Mouse (Mus musculus) E14TG2a.4 (cell line): ENCODE measurements around the gene Ebp.

ENCODE experiments used
- H3K27me3 ChIP-seq: 2 replicates; pipeline ENCODE4 v1.6.1; 2014; ENCODE audit warnings: low read length, control low read depth; ENCODE audit not compliant: insufficient read depth
- H3K36me3 ChIP-seq: 2 replicates; pipeline ENCODE4 v1.6.1; 2014; ENCODE audit warnings: low read length, control low read depth; ENCODE audit not compliant: insufficient read depth
- H3K4me1 ChIP-seq: replicated peaks from 2 replicates; pipeline ENCODE4 v1.6.1; 2014; ENCODE audit warnings: low read depth, low read length, control low read depth
- H3K4me3 ChIP-seq: replicated peaks from 2 replicates; pipeline ENCODE4 v1.5.1; 2014; ENCODE audit warnings: mild to moderate bottlenecking, low read length
- H3K9me3 ChIP-seq: 2 replicates; pipeline ENCODE4 v1.6.1; 2014; ENCODE audit warnings: low read length, control low read depth
- CTCF ChIP-seq: conservative IDR thresholded peaks from 2 replicates; pipeline ENCODE4 v1.5.1; 2014; ENCODE audit warnings: low read length
- NANOG ChIP-seq: IDR thresholded peaks from 2 replicates; pipeline ENCODE4 v1.6.1; 2014; ENCODE audit warnings: borderline replicate concordance, low read length, mixed read lengths
- POU5F1 ChIP-seq: IDR thresholded peaks from 2 replicates; pipeline ENCODE4 v1.6.1; 2014; ENCODE audit warnings: low read length, borderline replicate concordance

The Ebp gene

DNA sequence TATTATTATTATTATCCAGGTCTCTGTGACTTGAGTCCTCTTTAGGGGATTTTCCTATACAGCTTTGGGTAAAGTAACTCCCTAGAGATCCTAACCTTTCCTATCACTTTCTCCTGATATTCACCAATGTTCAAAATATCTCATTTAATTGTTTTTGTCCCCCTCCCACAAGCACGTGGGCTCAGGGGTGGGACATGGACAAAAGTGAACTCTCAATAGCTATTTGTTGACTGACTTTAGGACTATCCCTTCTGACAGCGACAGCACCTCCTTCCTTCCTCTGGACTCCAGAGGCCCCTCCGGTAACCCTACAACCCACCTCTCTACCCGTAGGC is 18.2 kb downstream of the Ebp start:
- no peaks in the 10 kb centered on the region for H3K9me3 ChIP-seq
- H3K36me3 ChIP-seq, result peaks cover 38% of the 10 kb centered on the region
- peaks cover 53% of the 10 kb centered on the region for H3K4me1 ChIP-seq
- H3K27me3 ChIP-seq, result no peaks in the 10 kb centered on the region
- peak overlapping the region; percentile 87 for H3K4me3 ChIP-seq
- TF ChIP-seq POU5F1 (no peak), CTCF (no peak), NANOG (no peak)

DNA sequence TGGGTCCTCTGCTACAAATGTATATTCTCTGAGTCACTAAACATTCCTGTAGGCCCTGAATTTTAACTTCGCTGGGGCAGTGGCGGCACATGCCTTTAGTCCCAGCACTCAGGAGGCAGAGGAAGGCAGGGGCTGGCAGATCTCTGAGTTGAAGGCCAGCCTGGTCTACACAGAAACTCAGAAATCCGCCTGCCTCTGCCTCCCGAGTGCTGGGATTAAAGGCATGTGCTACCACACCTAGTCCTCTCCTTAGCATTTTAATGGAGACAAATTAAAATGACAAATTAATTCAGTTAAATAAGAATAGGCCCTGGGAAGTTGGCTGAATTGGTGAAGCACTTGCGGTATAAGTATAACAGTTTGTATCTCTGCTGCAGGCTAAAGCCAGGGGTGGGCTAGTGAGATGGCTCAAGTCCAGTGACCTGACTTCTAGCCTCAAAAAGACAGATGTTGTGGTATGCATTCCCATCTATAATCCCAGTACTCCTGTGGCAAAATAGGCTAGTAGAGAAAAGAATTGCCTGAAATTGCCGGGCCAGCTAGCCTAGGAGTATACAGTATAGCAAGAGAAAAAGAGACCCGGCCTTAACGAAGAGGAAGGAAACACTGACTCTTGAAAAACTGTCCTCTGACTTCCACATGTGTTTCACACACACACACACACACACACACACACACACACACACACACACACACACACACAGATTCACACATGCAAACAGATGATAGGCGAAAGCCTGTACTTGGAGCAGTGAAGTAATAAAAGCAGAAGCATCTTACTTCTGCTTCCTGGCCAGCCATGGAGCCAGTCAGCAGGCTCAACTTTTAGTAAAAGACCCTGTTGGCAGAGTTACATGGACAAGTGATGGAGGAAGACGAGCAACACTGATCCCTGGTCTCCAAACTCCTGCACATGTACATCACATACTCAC is 25.3 kb downstream of the Ebp start:
- TF ChIP-seq POU5F1, result 0 out of 2 replicates have a peak, but pooled peaks have one; percentile 22
- 0 out of 2 replicates have a peak, but pooled peaks have one; percentile 31 for TF ChIP-seq NANOG
- no peak for TF ChIP-seq CTCF
- Histone ChIP-seq H3K9me3 (no peaks in the 10 kb centered on the region), H3K36me3 (peaks cover 61% of the 10 kb centered on the region), H3K4me3 (no peak overlapping the region), H3K4me1 (peaks cover 57% of the 10 kb centered on the region), H3K27me3 (no peaks in the 10 kb centered on the region)

DNA sequence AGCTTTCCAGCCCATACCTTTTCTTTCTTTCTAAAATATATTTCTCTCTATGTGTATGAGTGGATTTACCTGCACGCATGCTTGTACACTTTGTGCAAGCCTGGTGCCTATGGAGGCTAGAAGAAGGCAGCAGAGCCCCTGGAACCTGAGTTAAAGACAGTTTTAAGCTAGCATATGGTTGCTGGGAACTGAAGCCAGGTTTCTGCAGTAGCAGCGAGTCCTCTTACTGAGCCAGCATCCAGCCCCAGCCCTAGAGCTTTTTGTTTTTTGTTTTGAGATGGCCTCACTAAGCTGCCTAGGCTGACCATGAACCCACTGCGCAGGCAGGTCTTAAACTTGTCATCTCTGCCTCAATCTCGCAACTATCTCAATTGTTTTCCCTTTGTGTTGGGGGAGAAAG is 28.8 kb downstream of the Ebp start:
- H3K4me1 ChIP-seq, result peaks cover 50% of the 10 kb centered on the region
- H3K9me3 ChIP-seq, result no peaks in the 10 kb centered on the region
- no peaks in the 10 kb centered on the region for H3K27me3 ChIP-seq
- H3K4me3 ChIP-seq, result no peak overlapping the region
- TF ChIP-seq NANOG (no peak), POU5F1 (no peak), CTCF (no peak)
- peaks cover 44% of the 10 kb centered on the region for H3K36me3 ChIP-seq

DNA sequence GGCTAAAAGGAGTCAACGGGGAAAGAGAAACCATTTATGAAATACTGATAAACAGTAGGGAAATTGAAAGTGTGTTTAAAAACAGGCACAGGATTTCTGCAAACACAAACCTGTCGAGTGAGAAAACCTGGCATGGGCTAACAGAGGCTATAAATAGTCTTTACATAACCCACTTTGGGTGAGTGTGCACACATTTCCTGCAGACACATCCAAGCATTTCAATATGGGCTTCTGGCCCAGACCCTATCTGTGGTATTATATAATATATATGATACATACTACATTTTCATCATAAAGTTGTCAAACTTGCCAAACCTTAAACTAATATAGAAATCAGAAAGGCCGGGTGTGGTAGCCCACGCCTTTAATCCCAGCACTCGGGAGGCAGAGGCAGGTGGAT is 30.2 kb downstream of the Ebp start:
- peaks cover 38% of the 10 kb centered on the region for H3K4me1 ChIP-seq
- H3K36me3 ChIP-seq, result peaks cover 43% of the 10 kb centered on the region
- H3K27me3 ChIP-seq, result no peaks in the 10 kb centered on the region
- H3K9me3 ChIP-seq, result no peaks in the 10 kb centered on the region
- H3K4me3 ChIP-seq, result no peak overlapping the region
- TF ChIP-seq POU5F1 (no peak), NANOG (no peak), CTCF (no peak)

DNA sequence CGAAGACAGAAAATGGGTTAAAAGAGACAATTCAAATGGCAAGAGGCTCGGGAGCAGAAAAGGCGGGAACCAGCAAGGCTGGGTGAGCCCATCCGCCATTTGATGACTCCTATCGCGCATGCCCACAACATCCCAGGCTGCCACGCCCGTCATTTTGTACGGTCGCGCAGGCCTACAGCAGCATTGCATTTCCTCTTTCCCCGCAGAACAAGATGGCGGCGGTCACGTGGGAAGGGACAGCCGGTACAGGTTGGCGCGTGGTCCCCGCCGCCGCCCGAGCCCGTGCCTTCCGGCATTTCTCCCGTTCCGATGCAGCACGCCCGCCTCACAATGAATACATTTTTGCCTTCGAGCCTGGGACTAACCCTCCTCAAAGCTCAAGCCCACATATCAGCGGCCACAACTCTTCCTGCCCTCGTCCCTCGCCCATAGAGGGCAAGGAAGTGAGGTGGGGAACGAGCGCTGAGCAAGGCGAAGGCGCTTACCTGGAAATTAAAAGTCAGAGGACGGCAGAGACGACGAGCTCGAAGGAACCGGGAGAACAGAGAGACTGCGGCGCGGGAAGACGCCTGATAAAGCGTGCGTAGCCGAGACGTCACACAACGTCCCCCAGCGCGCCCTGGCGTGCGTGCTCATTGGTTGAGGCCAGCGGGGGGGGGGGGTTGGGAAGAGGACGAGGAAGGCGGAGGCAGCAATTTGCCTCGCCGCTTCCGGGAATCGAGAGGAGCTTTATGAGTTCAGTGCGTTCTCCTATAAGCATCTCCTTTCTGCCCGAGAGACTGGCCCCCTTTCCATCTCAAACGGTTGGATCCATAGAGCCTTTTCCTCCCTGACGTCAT is 47.9 kb downstream of the Ebp start, which contains the start of gene Rbm3:
Gene Rbm3, minus strand, starts transcription at position 728 of the 839 bp plus-strand sequence.
- TF ChIP-seq NANOG, result no peak
- no peak for TF ChIP-seq CTCF
- TF ChIP-seq POU5F1, result no peak
- peaks cover 25% of the 10 kb centered on the region for H3K4me1 ChIP-seq
- H3K36me3 ChIP-seq, result peaks cover 47% of the 10 kb centered on the region
- H3K27me3 ChIP-seq, result no peaks in the 10 kb centered on the region
- peak within 1 kb of the TSS; percentile 88 for H3K4me3 ChIP-seq
- no peaks in the 10 kb centered on the region for H3K9me3 ChIP-seq

DNA sequence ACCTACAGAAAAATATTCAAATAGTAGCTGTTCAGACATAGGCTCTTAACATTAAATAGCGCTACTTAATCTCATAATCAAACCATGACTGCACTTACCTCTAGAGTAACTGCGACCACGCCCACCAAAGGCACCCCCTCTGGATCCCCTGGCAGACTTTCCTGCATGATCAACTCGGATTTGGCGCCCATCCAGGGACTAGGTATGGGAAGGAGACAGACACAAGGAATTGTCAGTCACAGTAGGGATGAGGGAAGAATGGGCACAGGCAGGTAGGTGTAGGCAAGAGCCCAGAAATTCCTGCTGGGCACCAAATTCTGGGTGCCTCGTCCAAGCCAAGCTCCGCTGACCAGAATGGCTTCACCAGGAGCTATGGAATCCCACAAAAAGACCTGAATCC is 49.6 kb downstream of the Ebp start:
- H3K4me3 ChIP-seq, result peak overlapping the region; percentile 88
- H3K36me3 ChIP-seq, result peaks cover 57% of the 10 kb centered on the region
- TF ChIP-seq NANOG, result no peak
- TF ChIP-seq CTCF, result no peak
- no peak for TF ChIP-seq POU5F1
- H3K27me3 ChIP-seq, result no peaks in the 10 kb centered on the region
- no peaks in the 10 kb centered on the region for H3K9me3 ChIP-seq
- peaks cover 25% of the 10 kb centered on the region for H3K4me1 ChIP-seq

DNA sequence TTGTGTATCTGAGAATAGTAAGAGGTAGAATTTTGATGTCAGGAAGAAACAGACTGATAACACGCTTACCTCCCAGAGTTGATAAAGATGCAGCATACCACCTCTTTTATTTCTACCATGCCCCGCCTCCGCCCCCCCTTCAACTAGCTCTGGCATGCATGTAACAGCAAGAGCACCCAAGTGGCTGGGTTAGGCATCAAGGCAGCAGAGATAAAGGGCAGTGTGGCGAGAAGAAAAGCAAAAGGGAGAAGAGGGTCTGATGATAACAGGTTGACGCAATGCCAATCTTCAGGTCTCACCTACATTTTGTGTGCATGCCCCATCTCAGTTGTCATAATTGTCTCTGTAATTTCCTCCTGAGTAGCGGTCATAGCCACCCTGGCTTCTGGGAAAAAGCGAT is 50.4 kb downstream of the Ebp start:
- H3K4me1 ChIP-seq, result peaks cover 25% of the 10 kb centered on the region
- peak overlapping the region; percentile 88 for H3K4me3 ChIP-seq
- H3K9me3 ChIP-seq, result no peaks in the 10 kb centered on the region
- H3K27me3 ChIP-seq, result no peaks in the 10 kb centered on the region
- H3K36me3 ChIP-seq, result peaks cover 65% of the 10 kb centered on the region
- TF ChIP-seq CTCF (no peak), POU5F1 (no peak), NANOG (no peak)

DNA sequence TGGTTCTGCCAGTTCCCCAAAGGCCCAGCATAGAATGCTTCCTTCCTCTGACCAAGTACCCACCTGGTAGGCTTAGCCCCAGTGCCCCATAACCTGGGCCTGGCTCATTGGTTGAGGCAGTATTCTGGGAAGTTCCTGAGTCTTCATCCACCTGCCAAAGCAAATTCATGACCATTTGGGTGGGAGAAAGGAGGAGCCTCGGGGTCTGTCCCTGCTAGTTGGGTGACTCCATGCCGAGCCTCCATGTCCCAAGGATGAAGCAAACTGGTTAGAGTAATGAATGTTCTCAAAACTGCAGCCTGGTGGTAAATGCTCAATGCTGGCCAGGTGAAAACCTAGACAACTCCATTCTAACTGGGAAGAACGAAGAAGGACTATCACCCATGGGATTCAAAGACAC is 52.3 kb downstream of the Ebp start:
- Histone ChIP-seq H3K9me3 (no peaks in the 10 kb centered on the region), H3K4me1 (peaks cover 20% of the 10 kb centered on the region), H3K27me3 (no peaks in the 10 kb centered on the region), H3K36me3 (peaks cover 76% of the 10 kb centered on the region), H3K4me3 (no peak overlapping the region)
- TF ChIP-seq POU5F1 (no peak), NANOG (no peak), CTCF (no peak)

DNA sequence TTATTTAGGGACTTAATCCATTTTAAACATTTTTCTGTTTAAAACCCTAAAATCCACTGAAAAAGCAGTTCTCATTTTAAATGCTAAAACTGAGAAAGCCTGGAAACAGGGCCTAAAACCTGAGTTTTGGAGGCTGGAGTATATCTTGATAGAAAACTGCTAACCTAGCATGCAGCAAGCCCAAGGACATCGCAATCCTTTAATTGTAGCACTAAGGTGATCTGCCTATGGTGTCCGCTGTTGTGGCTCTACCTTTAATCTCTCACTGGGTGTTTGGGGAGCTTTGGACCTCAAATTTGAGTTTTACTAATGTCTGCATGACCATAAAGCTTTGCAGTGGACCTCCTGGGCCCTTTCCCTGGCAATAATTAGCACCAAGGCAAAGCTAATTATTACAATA is 52.9 kb downstream of the Ebp start:
- no peak for TF ChIP-seq CTCF
- TF ChIP-seq NANOG, result no peak
- TF ChIP-seq POU5F1, result no peak
- Histone ChIP-seq H3K4me3 (no peak overlapping the region), H3K9me3 (no peaks in the 10 kb centered on the region), H3K27me3 (no peaks in the 10 kb centered on the region), H3K4me1 (peaks cover 19% of the 10 kb centered on the region), H3K36me3 (peaks cover 76% of the 10 kb centered on the region)
